Mouse (Mus musculus) embryonic facial prominence, embryonic 15.5 days (tissue): ENCODE data around the gene Nop53. TPM values are rescaled to one million over a fixed set of nuclear protein-coding genes. Genes with fewer than 3 reads are reported as not detected.

Experiments
- ATAC-seq: fragments of 200-750 bp; cut with Nextera tagmentation; 2 replicates; pipeline ENCODE4 v1.8.0; 2017; ENCODE audit warnings: low read depth, moderate TSS enrichment; ENCODE audit not compliant: insufficient number of reproducible peaks, low FRiP score, low TSS enrichment
- H3K27ac ChIP-seq: fragments of 300-500 bp; sonication (generic); replicated peaks from 2 replicates; pipeline ENCODE4 v1.5.1; 2015; ENCODE audit warnings: mild to moderate bottlenecking, inconsistent platforms
- H3K27me3 ChIP-seq: fragments of 300-500 bp; sonication (generic); 2 replicates; pipeline ENCODE4 v1.6.1; 2015; ENCODE audit warnings: inconsistent platforms
- H3K36me3 ChIP-seq: fragments of 300-500 bp; sonication (generic); 2 replicates; pipeline ENCODE4 v1.6.1; 2015; ENCODE audit warnings: mild to moderate bottlenecking, inconsistent platforms
- H3K4me1 ChIP-seq: fragments of 300-500 bp; sonication (generic); 2 replicates; pipeline ENCODE4 v1.6.1; 2015; ENCODE audit warnings: inconsistent platforms
- H3K4me2 ChIP-seq: fragments of 300-500 bp; sonication (generic); replicated peaks from 2 replicates; pipeline ENCODE4 v1.6.1; 2015; ENCODE audit warnings: mild to moderate bottlenecking, inconsistent platforms
- H3K4me3 ChIP-seq: fragments of 300-500 bp; sonication (generic); replicated peaks from 2 replicates; pipeline ENCODE4 v1.5.1; 2015; ENCODE audit warnings: mild to moderate bottlenecking, inconsistent platforms
- H3K9ac ChIP-seq: fragments of 300-500 bp; sonication (generic); 2 replicates; pipeline ENCODE4 v1.6.1; 2015; ENCODE audit warnings: inconsistent platforms
- H3K9me3 ChIP-seq: fragments of 300-500 bp; sonication (generic); replicated peaks from 2 replicates; pipeline ENCODE4 v1.6.1; 2016; ENCODE audit warnings: inconsistent platforms
- WGBS: fragments of 180-500 bp; shearing (Covaris S2); methylation state at CpG from one replicate; pipeline ENCODE4 v1.1.7; 2015; 5-methylcytosine and 5-hydroxymethylcytosine counted together
- polyA plus RNA-seq: library from polyadenylated mRNA; unstranded; fragments of >200 nt; fragmentation: Nextera tagmentation; extraction: Ambion mirVana; gene quantifications from 2 replicates; pipeline ENCODE4 v1.2.1, GENCODE M21; 2015

Nop53 gene
- polyA plus RNA-seq: 202 and 212 TPM in 2 replicates

- H3K36me3 ChIP-seq: peaks cover 53% of the 10 kb centered on the region
- no peaks in the 10 kb centered on the region for H3K9me3 ChIP-seq
- no peaks in the 10 kb centered on the region for H3K27me3 ChIP-seq
- H3K4me2 ChIP-seq: peak within 1 kb of the TSS; percentile 80
- peak within 1 kb of the TSS; percentile 96 for H3K27ac ChIP-seq
- H3K4me3 ChIP-seq: peak within 1 kb of the TSS; percentile 64
- WGBS: 1% methylated on average over 59 of the region's 59 CpGs
- H3K4me1 ChIP-seq: peaks cover 44% of the 10 kb centered on the region
- H3K9ac ChIP-seq: peak within 1 kb of the TSS; percentile 63
- peak; percentile 86 for ATAC-seq
Observed at GRCm38 (mm10) chr7:15945721-15946536, at the start of gene Nop53. Gene Nop53, minus strand, starts transcription at chr7:15946074.

- no peaks in the 10 kb centered on the region for H3K27me3 ChIP-seq
- H3K4me2 ChIP-seq: no peak overlapping the region
- no peak overlapping the region for H3K4me3 ChIP-seq
- 96% methylated on average over 4 of the region's 4 CpGs for WGBS
- no peaks in the 10 kb centered on the region for H3K4me1 ChIP-seq
- no peak for ATAC-seq
- H3K27ac ChIP-seq: no peak overlapping the region
- H3K9ac ChIP-seq: no peak overlapping the region
- H3K9me3 ChIP-seq: no peaks in the 10 kb centered on the region
- peaks cover 79% of the 10 kb centered on the region for H3K36me3 ChIP-seq
Observed at GRCm38 (mm10) chr7:15993789-15994188, 47.9 kb upstream of the Nop53 start.

GRCm38 (mm10) chr7:15993152-15993551 lies 47.3 kb upstream of the Nop53 start:
- no peak for ATAC-seq
- H3K36me3 ChIP-seq: peaks cover 85% of the 10 kb centered on the region

GRCm38 (mm10) chr7:15991764-15992163 lies 45.9 kb upstream of the Nop53 start:
- H3K4me3 ChIP-seq: no peak overlapping the region
- no peaks in the 10 kb centered on the region for H3K4me1 ChIP-seq
- ATAC-seq: no peak
- 94% methylated on average over 3 of the region's 3 CpGs for WGBS
- no peak overlapping the region for H3K9ac ChIP-seq
- peaks cover 85% of the 10 kb centered on the region for H3K36me3 ChIP-seq
- H3K4me2 ChIP-seq: no peak overlapping the region
- H3K9me3 ChIP-seq: no peaks in the 10 kb centered on the region
- H3K27me3 ChIP-seq: no peaks in the 10 kb centered on the region
- H3K27ac ChIP-seq: no peak overlapping the region

More at GRCm38 (mm10) chr7:15993152-15993551, 47.3 kb upstream of the Nop53 start:
- Histone ChIP-seq H3K9me3 (no peaks in the 10 kb centered on the region), H3K27ac (no peak overlapping the region), H3K4me3 (no peak overlapping the region), H3K27me3 (no peaks in the 10 kb centered on the region), H3K9ac (no peak overlapping the region), H3K4me1 (no peaks in the 10 kb centered on the region), H3K4me2 (no peak overlapping the region)
- WGBS: 88% methylated on average over 3 of the region's 3 CpGs

GRCm38 (mm10) chr7:15987661-15988356 lies 41.9 kb upstream of the Nop53 start:
- peaks cover 65% of the 10 kb centered on the region for H3K36me3 ChIP-seq
- no peaks in the 10 kb centered on the region for H3K27me3 ChIP-seq
- no peak overlapping the region for H3K9ac ChIP-seq
- no peaks in the 10 kb centered on the region for H3K4me1 ChIP-seq
- no peak overlapping the region for H3K27ac ChIP-seq
- peak; percentile 27; the same call in 1 of the 2 replicates for ATAC-seq
- H3K9me3 ChIP-seq: no peaks in the 10 kb centered on the region
- no peak overlapping the region for H3K4me2 ChIP-seq
- WGBS: 92% methylated on average over 16 of the region's 16 CpGs
- no peak overlapping the region for H3K4me3 ChIP-seq

- Histone ChIP-seq H3K36me3 (peaks cover 50% of the 10 kb centered on the region), H3K4me1 (no peaks in the 10 kb centered on the region), H3K27ac (0 out of 2 replicates have a peak overlapping the region, but pooled peaks have one; percentile 49), H3K4me3 (no peak overlapping the region), H3K9ac (no peak overlapping the region), H3K27me3 (no peaks in the 10 kb centered on the region), H3K9me3 (no peaks in the 10 kb centered on the region), H3K4me2 (no peak overlapping the region)
- ATAC-seq: no peak
- 33% methylated on average over 4 of the region's 4 CpGs for WGBS
Observed at GRCm38 (mm10) chr7:15982729-15983407, 37.0 kb upstream of the Nop53 start.

- H3K4me2 ChIP-seq: no peak overlapping the region
- ATAC-seq: no peak
- no peaks in the 10 kb centered on the region for H3K27me3 ChIP-seq
- no peak overlapping the region for H3K4me3 ChIP-seq
- no peak overlapping the region for H3K27ac ChIP-seq
- H3K9me3 ChIP-seq: no peaks in the 10 kb centered on the region
- H3K9ac ChIP-seq: no peak overlapping the region
- WGBS: 68% methylated on average over 4 of the region's 4 CpGs
- H3K4me1 ChIP-seq: no peaks in the 10 kb centered on the region
- peaks cover 44% of the 10 kb centered on the region for H3K36me3 ChIP-seq
Observed at GRCm38 (mm10) chr7:15981538-15981937, 35.7 kb upstream of the Nop53 start.

GRCm38 (mm10) chr7:15980246-15980645 lies 34.4 kb upstream of the Nop53 start:
- H3K4me3 ChIP-seq: no peak overlapping the region
- peaks cover 49% of the 10 kb centered on the region for H3K36me3 ChIP-seq
- WGBS: 78% methylated on average over 8 of the region's 8 CpGs
- no peaks in the 10 kb centered on the region for H3K9me3 ChIP-seq
- no peak overlapping the region for H3K27ac ChIP-seq
- H3K27me3 ChIP-seq: no peaks in the 10 kb centered on the region
- no peak for ATAC-seq
- H3K9ac ChIP-seq: no peak overlapping the region
- H3K4me2 ChIP-seq: no peak overlapping the region
- H3K4me1 ChIP-seq: no peaks in the 10 kb centered on the region

- ATAC-seq: no peak
Observed at GRCm38 (mm10) chr7:15975904-15976303, 30.0 kb upstream of the Nop53 start.

GRCm38 (mm10) chr7:15975451-15975850 lies 29.6 kb upstream of the Nop53 start:
- H3K27me3 ChIP-seq: no peaks in the 10 kb centered on the region
- ATAC-seq: peak; percentile 16; the same call in 1 of the 2 replicates

More at GRCm38 (mm10) chr7:15975904-15976303, 30.0 kb upstream of the Nop53 start:
- 76% methylated on average over 4 of the region's 4 CpGs for WGBS
- no peaks in the 10 kb centered on the region for H3K9me3 ChIP-seq
- no peaks in the 10 kb centered on the region for H3K27me3 ChIP-seq
- no peaks in the 10 kb centered on the region for H3K4me1 ChIP-seq
- H3K9ac ChIP-seq: no peak overlapping the region
- H3K36me3 ChIP-seq: peaks cover 73% of the 10 kb centered on the region
- no peak overlapping the region for H3K4me2 ChIP-seq
- peak overlapping the region; percentile 69; the same call in 1 of the 2 replicates for H3K27ac ChIP-seq
- H3K4me3 ChIP-seq: no peak overlapping the region

GRCm38 (mm10) chr7:15974712-15975111 lies 28.8 kb upstream of the Nop53 start:
- peaks cover 72% of the 10 kb centered on the region for H3K36me3 ChIP-seq
- no peak overlapping the region for H3K27ac ChIP-seq
- WGBS: 58% methylated on average over 5 of the region's 5 CpGs
- no peaks in the 10 kb centered on the region for H3K27me3 ChIP-seq
- H3K4me2 ChIP-seq: no peak overlapping the region
- H3K4me1 ChIP-seq: no peaks in the 10 kb centered on the region
- no peak overlapping the region for H3K9ac ChIP-seq
- ATAC-seq: no peak
- H3K4me3 ChIP-seq: no peak overlapping the region
- no peaks in the 10 kb centered on the region for H3K9me3 ChIP-seq

More at GRCm38 (mm10) chr7:15975451-15975850, 29.6 kb upstream of the Nop53 start:
- Histone ChIP-seq H3K4me2 (no peak overlapping the region), H3K36me3 (peaks cover 76% of the 10 kb centered on the region), H3K9ac (no peak overlapping the region), H3K9me3 (no peaks in the 10 kb centered on the region), H3K4me3 (no peak overlapping the region), H3K27ac (0 out of 2 replicates have a peak overlapping the region, but pooled peaks have one; percentile 69), H3K4me1 (no peaks in the 10 kb centered on the region)
- WGBS: 90% methylated on average over 10 of the region's 10 CpGs
